Mouse (Mus musculus): Measurements from ENCODE around the gene B230118H07Rik.

DNA sequence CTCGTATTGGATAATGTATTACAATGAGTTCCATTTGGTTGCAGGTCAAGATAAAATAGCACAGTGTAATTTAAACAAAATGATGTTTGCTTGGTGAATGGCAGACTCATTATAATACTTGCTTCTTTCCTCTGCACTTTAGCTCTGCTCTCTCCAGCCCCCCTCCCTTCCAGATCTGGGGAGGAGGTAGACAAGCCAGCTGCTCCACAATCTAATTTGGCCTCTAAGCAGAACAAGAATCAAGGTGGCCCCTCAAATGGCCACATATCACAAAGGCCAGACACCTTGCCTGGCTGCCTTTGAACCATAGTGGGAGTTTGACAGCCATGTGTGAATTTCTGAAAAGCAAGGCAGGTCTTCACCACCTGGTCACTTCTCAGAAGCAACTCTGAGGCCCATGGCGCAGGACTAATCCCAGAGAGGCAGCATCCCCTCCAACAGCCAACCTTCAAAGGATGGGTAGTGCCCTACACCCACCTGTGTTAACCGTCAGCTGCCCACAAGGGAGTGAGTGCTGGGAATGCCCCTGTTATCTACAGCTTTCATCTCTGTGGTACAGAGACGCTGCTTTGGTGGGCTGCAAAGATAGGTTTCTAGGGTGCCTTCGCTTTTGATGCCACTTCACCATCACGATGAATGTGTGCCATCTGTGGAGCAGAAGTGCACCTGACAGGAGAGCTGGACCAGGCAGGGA, 98.2 kb downstream of the B230118H07Rik start:
- no peak for TF ChIP-seq POLR2A (IDR thresholded peaks at IDR 0.05; ENCODE audit: insufficient read depth, low read length)
- no peak for TF ChIP-seq CTCF (IDR thresholded peaks at IDR 0.05; ENCODE audit: low read depth, low read length)
